Mouse (Mus musculus) brain, embryonic 14.5 days (tissue): Measurements from ENCODE around the gene Slc43a1. TPM values are rescaled to one million over a fixed set of nuclear protein-coding genes. Genes with fewer than 3 reads are reported as not detected.
"Not testable (repeated sequence)": the region's sequence is repeated elsewhere in the genome, so short reads cannot be mapped to it uniquely, and the experiment has no call there.

Experiments
- DNase-seq: peaks from one replicate; pipeline ENCODE4 v3.0.0-alpha.2; 2011; ENCODE audit warnings: low read depth
- CTCF ChIP-seq: fragments of 200-500 bp; IDR thresholded peaks from 2 replicates; pipeline ENCODE4 v1.5.1; 2012; ENCODE audit warnings: inconsistent platforms, mild to moderate bottlenecking, moderate library complexity, borderline replicate concordance; ENCODE audit not compliant: insufficient read depth, insufficient read length; ENCODE audit errors: extremely low read depth
- POLR2A ChIP-seq: fragments of 200-500 bp; IDR thresholded peaks from 2 replicates; pipeline ENCODE4 v1.6.1; 2012; ENCODE audit warnings: mild to moderate bottlenecking, inconsistent platforms, borderline replicate concordance; ENCODE audit not compliant: poor library complexity, insufficient read depth, insufficient read length, severe bottlenecking; ENCODE audit errors: extremely low read depth
- polyA plus RNA-seq: library from polyadenylated mRNA; depleted of rRNA; stranded (reverse); fragments of >200 nt; gene quantifications from 2 replicates; pipeline ENCODE4 v1.2.3, GENCODE M21; 2012; rRNA removed

Slc43a1 gene
- polyA plus RNA-seq, 1 experiment: 3.4 TPM

- TF ChIP-seq CTCF: no peak
- no peak for TF ChIP-seq POLR2A
Observed at GRCm38 (mm10) chr2:84887411-84888271, 49.0 kb downstream of the Slc43a1 start.

GRCm38 (mm10) chr2:84888657-84889315 is 50.1 kb downstream of the Slc43a1 start:
- DNase-seq: peak; percentile 95
- peak; percentile 71; the same call in 1 of the 2 replicates for TF ChIP-seq CTCF
- TF ChIP-seq POLR2A: no peak

More at GRCm38 (mm10) chr2:84887411-84888271, 49.0 kb downstream of the Slc43a1 start:
- peak; percentile 77 for DNase-seq

GRCm38 (mm10) chr2:84889316-84890044 is 50.8 kb downstream of the Slc43a1 start:
- no peak for TF ChIP-seq POLR2A
- no peak for TF ChIP-seq CTCF
- DNase-seq: no peak

GRCm38 (mm10) chr2:84890045-84890340 is 51.3 kb downstream of the Slc43a1 start:
- TF ChIP-seq POLR2A: no peak
- peak; percentile 88 for TF ChIP-seq CTCF
- DNase-seq: peak; percentile 83

- TF ChIP-seq CTCF: no peak
- no peak for TF ChIP-seq POLR2A
- DNase-seq: peak; percentile 54
Observed at GRCm38 (mm10) chr2:84893359-84893758, 54.7 kb downstream of the Slc43a1 start.

GRCm38 (mm10) chr2:84895495-84896198 is 57.0 kb downstream of the Slc43a1 start:
- DNase-seq: no peak

GRCm38 (mm10) chr2:84896686-84897085 is 58.0 kb downstream of the Slc43a1 start:
- DNase-seq: not testable (repeated sequence)

More at GRCm38 (mm10) chr2:84895495-84896198, 57.0 kb downstream of the Slc43a1 start:
- TF ChIP-seq CTCF (no peak), POLR2A (no peak)

- no peak for DNase-seq
- no peak for TF ChIP-seq CTCF
- no peak for TF ChIP-seq POLR2A
Observed at GRCm38 (mm10) chr2:84912722-84913121, 74.1 kb downstream of the Slc43a1 start.

Other genes with a start within 250 kb of the Slc43a1 start
- gene Ctnnd1, start 188.1 kb upstream of the Slc43a1 start, polyA plus RNA-seq: 78.6 and 86.7 TPM in 2 replicates
- not detected in 2 replicates for gene Btbd18, start 179.8 kb upstream of the Slc43a1 start, polyA plus RNA-seq
- 193 and 319 TPM in 2 replicates for gene Selenoh, start 168.1 kb upstream of the Slc43a1 start, polyA plus RNA-seq
- gene Gm28635, start 160.8 kb upstream of the Slc43a1 start, polyA plus RNA-seq: 0.03 TPM in 1 of 2 replicates, not detected in the other
- 33.6 and 40.1 TPM in 2 replicates for gene Med19, start 160.4 kb upstream of the Slc43a1 start, polyA plus RNA-seq
- gene Tmx2, start 159.7 kb upstream of the Slc43a1 start, polyA plus RNA-seq: 129 and 170 TPM in 2 replicates
- gene Zdhhc5, start 123.7 kb upstream of the Slc43a1 start, polyA plus RNA-seq: 34.8 and 35.4 TPM in 2 replicates
- gene Clp1, start 111.5 kb upstream of the Slc43a1 start, polyA plus RNA-seq: 15.8 and 21.4 TPM in 2 replicates
- 41.7 and 61.5 TPM in 2 replicates for gene Ypel4, start 104.8 kb upstream of the Slc43a1 start, polyA plus RNA-seq
- 6.8 and 7.6 TPM in 2 replicates for gene Gm19426, start 95.2 kb upstream of the Slc43a1 start, polyA plus RNA-seq
- gene Serping1, start 63.4 kb upstream of the Slc43a1 start, polyA plus RNA-seq: 22.5 and 29.6 TPM in 2 replicates
- 12.2 and 13.8 TPM in 2 replicates for gene Ube2l6, start 40.0 kb upstream of the Slc43a1 start, polyA plus RNA-seq
- not detected in 2 replicates for gene Smtnl1, start 16.2 kb upstream of the Slc43a1 start, polyA plus RNA-seq
- 62.7 and 80.6 TPM in 2 replicates for gene Timm10, start 11.9 kb upstream of the Slc43a1 start, polyA plus RNA-seq
- 18.3 and 32.2 TPM in 2 replicates for gene Rtn4rl2, start 47.9 kb downstream of the Slc43a1 start, polyA plus RNA-seq
- gene Slc43a3, start 97.7 kb downstream of the Slc43a1 start, polyA plus RNA-seq: 10.1 and 10.6 TPM in 2 replicates
- gene Prg2, start 141.6 kb downstream of the Slc43a1 start, polyA plus RNA-seq: 0.14 and 0.16 TPM in 2 replicates
- not detected in 2 replicates for gene Prg3, start 149.4 kb downstream of the Slc43a1 start, polyA plus RNA-seq
- 191 and 223 TPM in 2 replicates for gene Ssrp1, start 198.4 kb downstream of the Slc43a1 start, polyA plus RNA-seq
- gene P2rx3, start 198.6 kb downstream of the Slc43a1 start, polyA plus RNA-seq: 2.1 and 6.1 TPM in 2 replicates
- 44.0 and 57.0 TPM in 2 replicates for gene Tnks1bp1, start 209.2 kb downstream of the Slc43a1 start, polyA plus RNA-seq